Mouse (Mus musculus) mouse embryonic stem cell (cell line): ENCODE results near the gene Mybpc2.

Source experiments
- in situ Hi-C, 2 experiments: fragments of 300-500 bp; cut with MboI; formaldehyde crosslinking; loops; 1 replicate in 1 of 2; 3 replicates in 1 of 2; pipeline ENCODE4 v1.14.3; 2019 to 2020; ENCODE audit warnings: low sequenced_read_pairs in 2 of 2, low pct_unique_long_range_greater_than_20kb in 1 of 2, mixed read lengths in 1 of 2; ENCODE audit not compliant: unreplicated experiment in 1 of 2

The Mybpc2 gene

DNA sequence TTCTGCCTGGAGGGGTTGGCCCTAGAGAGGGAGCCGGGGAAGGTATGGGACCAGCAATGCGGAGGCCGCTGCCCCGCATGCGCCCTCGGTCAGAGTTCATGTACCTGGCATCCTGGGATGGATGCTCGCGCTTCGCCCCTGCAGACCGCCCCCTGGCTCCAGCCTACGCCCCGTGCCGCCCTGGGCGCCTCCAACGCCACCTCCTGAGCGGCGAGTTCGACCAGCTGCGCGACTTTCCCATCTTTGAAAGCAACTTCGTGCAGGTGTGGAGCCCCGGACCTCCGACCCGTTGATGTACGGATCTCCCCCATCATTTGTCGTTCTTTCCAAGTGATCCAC is 27.7 kb downstream of the Mybpc2 start:
- in situ Hi-C loops = loop anchor here in 1 of 2 experiments (5.0 kb wide), 2 partner anchors 61 to 94 kb away; no protein-coding TSS in a partner anchor

DNA sequence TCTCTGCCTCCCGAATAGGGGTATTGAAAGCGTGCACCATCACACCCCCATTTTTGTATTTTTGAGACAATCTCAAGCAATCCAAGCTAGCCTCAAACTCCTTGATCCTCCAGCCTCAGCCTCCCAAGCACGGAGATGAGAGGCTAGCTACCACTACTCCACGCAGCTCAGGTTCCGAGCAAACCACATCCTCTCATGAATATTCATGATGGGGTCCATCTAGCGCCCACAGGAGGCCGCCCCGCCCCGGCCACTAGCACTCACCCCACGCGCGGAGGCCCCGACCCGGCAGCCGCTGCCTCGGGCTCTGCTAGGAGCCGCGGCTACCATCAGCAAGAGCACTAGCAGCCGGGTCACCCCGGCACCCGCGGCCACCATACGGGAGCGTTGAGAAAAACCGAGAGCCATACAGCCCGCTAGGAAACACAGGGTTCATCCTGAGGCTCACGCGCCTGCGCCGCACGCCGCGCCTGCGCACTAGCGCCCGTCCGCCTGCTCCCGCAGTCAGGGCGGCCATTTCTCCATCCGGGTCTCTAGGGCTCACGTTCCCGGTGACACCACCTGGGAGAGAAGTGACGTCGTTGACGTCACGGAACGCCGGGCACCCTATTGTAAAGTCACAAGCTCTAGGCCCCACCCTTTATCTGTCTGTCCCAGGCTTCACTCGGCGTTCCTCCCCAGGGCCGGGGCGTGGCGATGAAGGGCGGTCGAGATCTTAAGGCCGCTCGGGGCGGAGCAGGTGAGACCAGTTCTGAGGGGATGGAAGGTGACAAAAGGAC is 28.3 kb downstream of the Mybpc2 start, which contains the start of the genes Emc10 and Fam71e1:
Gene Emc10, minus strand, starts transcription at position 538 of the 779 bp plus-strand sequence.
Gene Fam71e1, plus strand, starts transcription at position 590 of the 779 bp plus-strand sequence.
- in situ Hi-C loops = loop anchor here in 1 of 2 experiments (5.0 kb wide), 2 partner anchors 61 to 94 kb away; no protein-coding TSS in a partner anchor

DNA sequence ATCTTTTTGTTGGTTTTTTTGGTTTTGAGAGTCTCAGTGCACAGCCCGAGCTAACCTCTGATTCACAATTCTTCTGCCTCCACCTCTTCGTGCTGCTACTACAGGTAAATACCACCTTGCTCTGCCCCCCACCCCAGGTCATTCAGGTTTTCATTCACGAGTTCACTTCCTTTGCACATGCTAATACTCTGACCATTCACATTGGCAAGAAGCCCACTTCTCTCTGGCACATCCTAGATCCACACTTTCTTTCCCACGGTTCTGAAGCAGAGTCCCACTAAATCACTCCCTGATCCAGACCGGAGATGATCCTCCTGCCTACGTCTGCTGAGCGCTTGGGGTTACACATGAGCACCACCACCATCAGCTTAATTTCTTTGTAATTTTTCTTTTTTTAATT is 29.4 kb downstream of the Mybpc2 start:
- in situ Hi-C loops = loop anchor here in 1 of 2 experiments (5.0 kb wide), 2 partner anchors 62 to 93 kb away; no protein-coding TSS in a partner anchor

DNA sequence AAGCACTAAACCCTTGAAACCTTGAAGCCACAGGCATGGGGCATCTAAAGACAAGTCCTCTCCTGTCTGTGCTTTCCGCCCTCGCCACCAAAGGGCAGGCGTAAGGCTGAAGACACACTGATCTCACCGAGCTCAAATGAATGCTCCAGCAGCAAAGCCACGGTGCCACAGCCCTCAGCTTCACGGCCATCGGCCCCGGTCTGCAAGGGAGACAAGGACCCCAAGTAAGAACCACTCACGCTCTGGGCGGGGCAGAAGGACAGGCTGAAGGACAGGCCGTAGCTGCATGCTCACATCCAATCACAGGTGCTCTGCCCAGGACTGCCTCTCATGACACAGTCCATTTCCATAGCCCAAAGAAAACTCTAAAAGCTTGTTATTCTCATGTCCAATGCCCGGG is 29.8 kb downstream of the Mybpc2 start:
- in situ Hi-C loops = loop anchor here in 1 of 2 experiments (5.0 kb wide), 2 partner anchors 63 to 92 kb away; no protein-coding TSS in a partner anchor

DNA sequence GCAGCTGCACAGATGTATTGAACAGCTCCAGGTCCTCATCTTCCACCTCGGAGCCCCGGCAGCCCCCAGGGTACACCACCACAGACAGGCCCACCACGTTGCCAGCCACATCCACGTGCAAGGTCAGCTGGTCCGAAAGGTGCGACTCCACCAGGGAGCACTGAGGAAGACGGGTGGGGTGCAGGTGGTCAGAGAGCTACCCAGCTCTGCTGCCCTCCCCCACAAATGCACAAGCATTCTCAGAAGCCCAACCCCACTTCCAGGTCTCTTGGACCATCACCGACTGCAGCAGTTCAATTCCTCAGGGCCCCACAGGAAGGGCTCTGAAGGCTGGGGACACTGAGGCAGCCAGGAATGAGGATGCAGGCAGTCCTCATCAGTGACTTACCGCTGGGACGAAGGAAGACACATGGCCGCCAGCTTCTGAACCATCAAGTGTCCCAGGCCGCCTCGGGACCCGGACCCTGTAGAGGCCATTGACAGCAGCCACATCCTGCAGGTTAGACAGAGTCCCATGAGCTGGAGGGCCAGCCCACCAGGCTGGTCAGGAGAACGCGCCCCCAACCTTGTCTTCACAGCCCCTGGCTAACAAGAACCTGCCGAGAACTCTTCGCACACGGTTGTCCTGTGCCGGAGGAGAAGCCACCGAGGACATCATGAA is 32.2 kb downstream of the Mybpc2 start:
- in situ Hi-C loops = no loop called here

DNA sequence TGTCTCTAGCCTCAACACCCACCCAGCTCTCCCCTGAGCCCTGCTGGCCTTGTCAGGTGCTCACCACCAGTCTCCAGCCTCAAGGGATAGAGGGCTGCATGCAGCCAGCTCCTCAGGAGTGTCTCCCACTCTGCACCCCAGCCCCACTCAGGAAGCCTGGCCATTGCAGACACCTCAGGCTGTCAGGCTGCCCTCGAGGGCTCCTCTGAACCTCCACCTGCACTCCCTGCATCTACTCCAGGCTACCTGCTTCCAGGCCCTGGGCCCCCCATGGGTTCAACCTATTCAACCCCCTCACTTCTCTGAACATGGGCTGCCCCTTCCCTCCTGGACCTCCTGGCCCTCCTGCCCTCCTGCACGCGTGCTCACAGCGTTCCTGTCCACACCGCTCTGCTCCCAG is 33.1 kb downstream of the Mybpc2 start:
- in situ Hi-C loops = no loop called here

DNA sequence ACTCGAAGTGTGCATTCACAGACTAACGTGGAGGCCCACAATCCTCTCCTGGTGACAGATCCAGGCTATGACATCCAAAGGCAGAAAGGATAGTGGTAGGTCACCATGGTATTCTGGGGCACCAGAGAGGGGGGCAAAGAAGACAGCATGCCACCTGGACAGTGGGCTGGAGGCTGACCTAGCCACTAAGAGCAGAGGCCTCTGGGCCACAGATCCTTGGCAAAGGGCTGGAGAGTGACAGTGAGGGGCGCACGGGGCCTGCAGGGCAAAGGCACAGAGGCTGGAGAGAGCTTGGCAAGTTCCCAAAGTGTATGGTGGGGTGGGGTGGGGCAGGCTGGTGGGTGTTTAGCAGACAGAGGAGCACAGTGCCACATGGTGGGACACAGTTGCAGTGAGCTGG is 34.2 kb downstream of the Mybpc2 start:
- in situ Hi-C loops = no loop called here

DNA sequence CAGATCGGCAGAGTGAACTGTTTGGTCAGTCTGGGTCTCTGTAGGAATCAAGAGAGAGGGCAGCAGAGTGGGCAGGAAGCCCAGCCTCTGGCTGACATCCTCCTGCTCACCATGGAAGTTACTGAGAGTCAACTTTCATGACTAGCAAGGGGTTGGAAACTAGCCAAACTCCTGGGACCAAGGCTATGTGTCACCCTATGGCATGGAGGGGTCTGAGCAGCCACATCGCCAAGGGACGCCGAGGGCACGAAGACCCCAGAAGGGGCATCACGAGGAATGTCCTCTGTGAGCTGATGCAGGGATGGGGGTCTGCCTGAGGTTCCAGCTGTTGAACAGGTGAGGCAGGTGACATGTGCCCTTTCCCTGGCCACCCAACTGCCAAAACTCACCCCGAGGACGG is 35.9 kb downstream of the Mybpc2 start:
- in situ Hi-C loops = no loop called here

DNA sequence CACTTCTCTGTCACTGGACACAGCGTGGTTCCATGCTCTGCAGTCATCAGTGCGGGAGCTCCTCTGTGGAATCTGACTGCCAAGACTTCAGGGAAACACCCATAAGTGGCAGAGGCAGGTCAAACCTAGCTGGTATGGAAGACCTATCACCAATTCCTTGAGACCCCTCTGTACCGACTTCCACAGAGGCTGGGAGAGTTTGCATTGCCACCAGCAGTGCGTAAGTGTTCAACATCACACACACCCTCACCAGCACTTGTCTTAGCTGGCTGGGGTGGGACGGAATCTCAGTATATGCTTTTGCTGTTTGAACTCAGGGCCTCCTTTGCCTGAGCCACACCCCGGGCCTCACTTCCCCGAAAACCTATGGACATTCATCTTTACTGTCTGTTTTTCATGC is 36.5 kb downstream of the Mybpc2 start:
- in situ Hi-C loops = no loop called here

DNA sequence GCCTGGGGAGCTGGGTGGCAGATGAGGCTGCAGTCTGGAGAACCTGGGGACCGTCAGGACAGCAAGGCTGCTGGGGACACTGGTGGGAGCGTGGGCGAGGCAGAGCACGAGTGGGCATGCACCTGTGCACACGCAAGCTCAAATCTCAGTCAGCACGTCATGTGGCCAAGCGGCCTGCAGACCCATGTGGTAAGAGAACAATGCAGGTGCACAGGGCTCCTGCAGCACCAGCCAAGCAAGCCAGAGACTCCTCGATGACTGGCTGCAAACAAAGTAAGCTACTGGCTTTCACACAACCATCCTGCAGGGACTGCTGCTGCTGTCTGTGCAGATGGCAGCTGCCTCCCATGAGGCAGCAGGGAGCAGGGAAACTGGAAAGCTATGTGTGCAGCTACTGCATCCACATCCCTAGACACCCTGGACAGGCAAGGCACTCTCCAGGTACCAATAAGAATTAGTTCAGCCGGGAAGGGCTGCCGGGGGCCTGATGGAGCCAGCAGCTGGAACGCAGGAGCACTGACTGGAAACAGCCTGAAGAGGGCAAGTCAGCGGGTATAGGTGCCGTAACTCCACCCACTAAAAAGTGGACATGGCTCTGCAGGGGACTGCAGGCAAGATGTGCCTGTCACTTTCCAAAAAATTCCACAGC is 37.4 kb downstream of the Mybpc2 start:
- in situ Hi-C loops = no loop called here

DNA sequence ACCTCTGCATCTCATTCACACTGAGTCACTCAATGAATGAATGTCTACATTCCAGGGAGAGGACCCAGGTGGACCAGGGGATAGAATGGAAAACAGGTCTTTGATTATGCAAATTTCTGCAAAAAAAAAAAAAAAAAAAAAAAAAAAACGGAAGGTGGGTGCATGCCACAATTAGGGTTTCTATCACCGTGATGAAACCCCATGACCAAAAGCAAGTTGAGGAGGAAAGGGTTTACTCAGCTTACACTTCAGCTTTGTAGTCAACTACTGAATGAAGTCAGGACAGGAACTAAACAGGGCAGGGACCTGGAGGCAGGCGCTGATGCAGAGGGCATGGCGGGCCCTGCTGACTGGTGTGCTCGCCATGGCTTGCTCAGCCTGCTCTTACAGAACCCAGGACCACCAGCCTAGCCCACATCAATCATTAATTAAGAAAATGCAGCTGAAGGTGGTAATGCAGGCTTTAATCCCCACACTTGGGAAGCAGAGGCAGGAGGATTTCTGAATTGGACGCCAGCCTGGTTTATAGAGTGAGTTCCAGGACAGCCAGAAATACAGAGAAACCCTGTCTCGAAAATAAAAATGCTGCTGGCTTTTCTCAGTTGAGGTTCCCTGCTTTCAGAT is 38.8 kb downstream of the Mybpc2 start:
- in situ Hi-C loops = no loop called here

DNA sequence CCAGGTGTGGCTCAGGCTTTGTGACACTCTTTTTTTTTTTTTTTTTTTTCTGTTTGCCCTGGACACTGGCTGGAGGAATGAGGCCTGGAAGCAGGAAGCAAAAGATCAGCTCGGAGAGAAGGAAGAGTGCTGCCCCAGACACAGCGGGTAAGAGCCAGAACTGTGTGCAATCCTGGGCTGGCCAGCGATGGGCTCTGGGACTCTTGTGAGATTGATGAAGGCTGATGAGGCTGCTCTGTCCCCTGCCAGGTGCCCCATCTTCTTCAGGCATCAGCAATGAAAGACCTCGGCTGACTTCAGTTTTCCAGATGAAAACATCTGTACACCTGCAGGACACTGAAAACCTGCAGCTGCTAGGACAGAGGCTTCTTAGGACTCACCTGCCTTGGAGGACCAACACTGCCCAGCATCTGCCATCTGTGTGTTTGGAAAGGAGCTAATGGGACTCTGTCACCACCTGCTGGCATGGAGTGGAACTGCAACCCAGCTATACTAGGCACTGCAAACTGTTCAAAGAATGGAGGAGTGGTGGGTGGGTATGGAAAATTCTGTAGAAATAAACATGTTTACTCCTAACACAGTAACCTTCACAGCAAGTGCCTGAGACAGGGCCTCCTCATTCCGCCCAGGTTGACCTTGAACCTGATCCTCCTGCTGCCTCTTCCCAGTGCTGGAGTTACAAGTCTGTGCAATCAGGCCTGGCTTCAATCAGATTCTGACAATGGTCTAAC is 39.5 kb downstream of the Mybpc2 start:
- in situ Hi-C loops = no loop called here

DNA sequence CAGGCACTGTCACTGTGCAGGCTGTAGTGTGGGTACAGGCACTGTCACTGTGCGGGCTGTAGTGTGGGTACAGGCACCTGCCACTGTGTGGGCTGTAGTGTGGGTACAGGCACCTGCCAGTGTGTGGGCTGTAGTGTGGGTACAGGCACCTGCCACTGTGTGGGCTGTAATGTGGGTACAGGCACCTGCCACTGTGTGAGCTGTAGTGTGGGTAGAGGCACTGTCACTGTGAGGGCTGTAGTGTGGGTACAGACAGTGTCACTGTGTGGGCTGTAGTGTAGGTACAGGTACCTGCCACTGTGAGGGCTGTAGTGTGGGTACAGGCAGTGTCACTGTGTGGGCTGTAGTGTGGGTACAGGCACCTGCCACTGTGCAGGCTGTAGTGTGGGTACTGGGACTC is 40.3 kb downstream of the Mybpc2 start:
- in situ Hi-C loops = no loop called here

DNA sequence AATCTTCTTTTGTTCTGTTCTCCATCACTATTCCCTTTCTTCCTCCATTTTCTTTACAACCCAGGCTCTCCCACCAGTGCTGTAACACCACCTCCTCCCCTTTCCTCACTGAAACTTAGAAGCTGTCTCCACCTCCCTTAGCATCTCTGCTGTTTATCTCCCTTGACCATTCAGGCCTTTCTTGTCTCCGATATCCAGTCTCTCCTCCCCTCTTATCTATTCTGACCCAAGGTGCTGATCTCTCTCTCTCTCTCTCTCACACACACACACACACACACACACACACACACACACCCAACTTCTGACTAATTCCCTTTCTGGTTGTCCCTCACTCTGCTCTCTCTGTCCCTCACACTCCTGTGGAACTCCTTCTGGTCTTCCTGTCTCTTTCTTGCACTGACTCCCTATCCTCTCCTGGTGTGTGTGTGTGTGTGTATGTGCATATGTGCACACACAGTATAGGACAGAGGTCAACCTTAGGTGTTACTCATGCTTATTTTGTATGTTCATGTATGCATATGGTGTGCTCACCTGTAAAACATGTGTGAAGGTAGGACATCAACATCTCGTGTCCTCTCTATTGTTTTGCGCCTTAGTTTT is 41.5 kb downstream of the Mybpc2 start:
- in situ Hi-C loops = no loop called here

DNA sequence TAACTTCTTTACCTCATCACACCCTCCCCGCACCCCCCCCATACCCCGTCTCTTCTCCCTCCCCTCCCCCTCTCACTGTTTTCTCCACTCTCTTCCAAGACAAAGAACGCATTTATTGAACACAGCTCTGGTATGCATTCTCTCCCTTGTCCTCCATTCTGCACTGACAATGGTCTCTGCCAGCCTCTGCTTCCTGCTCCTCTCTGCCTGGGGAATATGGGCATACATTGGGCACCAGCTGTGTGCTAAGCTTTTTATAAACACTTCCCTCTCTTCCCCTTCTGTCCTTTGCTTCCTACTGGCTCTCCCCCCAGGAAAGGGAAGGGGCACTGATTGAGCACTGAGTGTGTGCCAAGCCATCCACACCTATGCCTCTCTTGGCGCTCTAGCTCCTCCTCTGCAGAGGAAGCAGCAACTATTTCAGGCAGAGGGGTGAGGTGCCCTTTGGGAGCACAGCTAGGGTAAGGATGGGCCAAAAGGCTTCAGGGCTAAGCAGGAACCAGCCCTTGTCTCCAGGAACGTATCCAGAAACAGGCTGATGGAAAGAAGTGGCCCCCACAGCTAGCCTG is 49.3 kb downstream of the Mybpc2 start:
- in situ Hi-C loops = no loop called here

DNA sequence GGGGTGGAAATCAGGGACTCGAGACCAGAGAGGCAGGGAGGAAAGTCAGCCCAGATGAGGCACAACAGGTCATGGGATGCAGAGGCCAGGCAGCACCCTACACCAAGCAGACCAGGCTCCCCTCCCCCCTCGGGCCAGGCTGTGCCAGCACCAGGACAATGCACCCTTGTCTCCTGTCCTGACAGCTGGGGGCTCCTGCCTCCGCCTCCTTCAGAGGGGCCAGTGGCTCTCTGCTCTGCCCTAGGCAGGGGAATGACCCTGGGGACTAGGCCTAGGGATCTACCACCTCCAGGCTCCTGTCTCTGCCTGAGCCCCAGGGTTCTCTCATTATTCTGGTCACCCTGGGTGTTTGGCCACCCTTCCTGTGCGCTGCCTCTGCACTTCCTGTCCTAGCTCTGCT is 50.0 kb downstream of the Mybpc2 start:
- in situ Hi-C loops = no loop called here

DNA sequence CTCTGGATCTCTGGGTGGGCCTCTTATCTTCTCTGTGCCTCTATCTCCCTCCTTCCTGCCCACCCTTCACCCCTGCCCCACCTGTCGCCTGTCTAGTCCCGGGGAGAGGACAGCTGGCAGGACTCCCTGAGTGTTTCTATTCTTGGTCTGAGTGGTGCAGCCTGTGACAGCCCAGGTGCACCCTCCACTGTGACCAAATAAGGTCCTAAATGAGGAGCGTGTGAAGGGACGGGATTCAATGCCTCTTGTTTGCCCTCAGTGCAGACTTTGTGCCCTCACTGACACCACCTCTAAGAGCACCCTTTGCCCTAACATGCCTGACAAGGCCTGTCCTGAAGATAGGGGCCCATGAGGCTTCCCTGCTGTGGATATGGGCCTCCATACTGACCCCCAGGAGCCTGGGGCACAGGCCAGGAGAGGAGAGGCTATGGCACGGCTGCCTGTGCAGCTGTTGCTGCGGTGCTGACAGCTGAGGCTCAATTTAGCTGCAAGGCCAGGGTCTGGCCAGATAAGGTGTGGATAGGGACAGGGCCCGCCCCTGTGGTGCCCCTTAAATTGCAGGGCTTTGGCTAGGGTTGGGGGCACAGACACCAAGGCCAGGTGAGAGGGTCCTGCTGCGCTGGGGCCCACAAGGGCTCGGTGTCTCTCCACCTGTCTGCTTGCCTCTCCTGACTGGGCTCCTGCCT is 51.4 kb downstream of the Mybpc2 start:
- in situ Hi-C loops = no loop called here
